Mouse (Mus musculus) heart, embryonic 10.5 days (tissue): ENCODE results near the gene Gmfb. TPM values are rescaled to one million over a fixed set of nuclear protein-coding genes. Genes with fewer than 3 reads are reported as not detected.

Source experiments
- DNase-seq: peaks from one replicate; pipeline ENCODE4 v3.0.0-alpha.2; 2017; ENCODE audit warnings: low spot score
- H3K27ac ChIP-seq: fragments of 300-500 bp; sonication (generic); 2 replicates; pipeline ENCODE4 v1.5.1; 2016; ENCODE audit warnings: mild to moderate bottlenecking
- H3K27me3 ChIP-seq: fragments of 300-500 bp; sonication (generic); 2 replicates; pipeline ENCODE4 v1.6.1; 2016; ENCODE audit warnings: mild to moderate bottlenecking; ENCODE audit not compliant: poor library complexity, insufficient read depth, severe bottlenecking
- H3K36me3 ChIP-seq: fragments of 300-500 bp; sonication (generic); 2 replicates; pipeline ENCODE4 v1.6.1; 2016; ENCODE audit warnings: mild to moderate bottlenecking, moderate library complexity
- H3K4me1 ChIP-seq: fragments of 300-500 bp; sonication (generic); 2 replicates; pipeline ENCODE4 v1.6.1; 2016; ENCODE audit warnings: mild to moderate bottlenecking
- H3K4me3 ChIP-seq: fragments of 300-500 bp; sonication (generic); 2 replicates; pipeline ENCODE4 v1.5.1; 2016; ENCODE audit warnings: mild to moderate bottlenecking, moderate library complexity
- H3K9me3 ChIP-seq: fragments of 300-500 bp; sonication (generic); 2 replicates; pipeline ENCODE4 v1.6.1; 2016; ENCODE audit warnings: mild to moderate bottlenecking, moderate library complexity
- WGBS: fragments of 180-500 bp; shearing (Covaris S2); methylation state at CpG from one replicate; pipeline ENCODE4 v1.1.7; 2016; 5-methylcytosine and 5-hydroxymethylcytosine counted together
- polyA plus RNA-seq: library from polyadenylated mRNA; unstranded; fragments of >200 nt; fragmentation: Nextera tagmentation; extraction: Ambion mirVana; gene quantifications from 2 replicates; pipeline ENCODE4 v1.2.1, GENCODE M21; 2016

Gmfb gene
- polyA plus RNA-seq, 1 experiment from 2014 or later, result 73.6 TPM

- Histone ChIP-seq H3K4me3 (no peak overlapping the region), H3K27ac (peak overlapping the region; percentile 39; the same call in 1 of the 2 replicates), H3K27me3 (no peaks in the 10 kb centered on the region), H3K9me3 (no peaks in the 10 kb centered on the region), H3K4me1 (peaks cover 27% of the 10 kb centered on the region), H3K36me3 (peaks cover 3% of the 10 kb centered on the region; the same call in 1 of the 2 replicates)
- WGBS, result 75% methylated on average over 4 of the region's 4 CpGs
- DNase-seq, result no peak
Observed at GRCm38 (mm10) chr14:46790303-46790702, 31.7 kb downstream of the Gmfb start.

DNA sequence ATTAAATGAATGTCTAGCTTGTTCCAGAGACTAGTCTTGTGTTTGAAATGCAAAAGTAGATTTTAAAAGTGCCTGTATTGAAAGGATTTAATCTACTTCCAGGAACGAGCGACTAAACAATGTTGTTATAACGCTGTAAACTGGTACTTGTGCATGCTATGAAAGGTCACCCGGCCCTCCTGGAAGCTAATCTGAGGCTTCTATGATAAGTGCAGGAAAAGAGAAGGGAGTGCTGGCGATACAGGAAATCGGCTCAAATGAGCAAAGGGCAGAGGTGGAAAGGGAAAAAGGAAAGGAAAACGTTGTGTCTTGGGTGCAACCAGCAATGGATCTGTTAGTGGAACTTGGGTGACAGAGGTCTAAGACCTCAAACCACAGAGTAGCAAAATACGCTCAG lies 33.5 kb downstream of the Gmfb start:
- Histone ChIP-seq H3K27me3 (no peaks in the 10 kb centered on the region), H3K9me3 (no peaks in the 10 kb centered on the region), H3K27ac (peak overlapping the region; percentile 98), H3K4me3 (peak overlapping the region; percentile 96), H3K4me1 (peaks cover 27% of the 10 kb centered on the region), H3K36me3 (peaks cover 15% of the 10 kb centered on the region)
- WGBS, result 15% methylated on average over 8 of the region's 8 CpGs
- DNase-seq, result no peak

DNA sequence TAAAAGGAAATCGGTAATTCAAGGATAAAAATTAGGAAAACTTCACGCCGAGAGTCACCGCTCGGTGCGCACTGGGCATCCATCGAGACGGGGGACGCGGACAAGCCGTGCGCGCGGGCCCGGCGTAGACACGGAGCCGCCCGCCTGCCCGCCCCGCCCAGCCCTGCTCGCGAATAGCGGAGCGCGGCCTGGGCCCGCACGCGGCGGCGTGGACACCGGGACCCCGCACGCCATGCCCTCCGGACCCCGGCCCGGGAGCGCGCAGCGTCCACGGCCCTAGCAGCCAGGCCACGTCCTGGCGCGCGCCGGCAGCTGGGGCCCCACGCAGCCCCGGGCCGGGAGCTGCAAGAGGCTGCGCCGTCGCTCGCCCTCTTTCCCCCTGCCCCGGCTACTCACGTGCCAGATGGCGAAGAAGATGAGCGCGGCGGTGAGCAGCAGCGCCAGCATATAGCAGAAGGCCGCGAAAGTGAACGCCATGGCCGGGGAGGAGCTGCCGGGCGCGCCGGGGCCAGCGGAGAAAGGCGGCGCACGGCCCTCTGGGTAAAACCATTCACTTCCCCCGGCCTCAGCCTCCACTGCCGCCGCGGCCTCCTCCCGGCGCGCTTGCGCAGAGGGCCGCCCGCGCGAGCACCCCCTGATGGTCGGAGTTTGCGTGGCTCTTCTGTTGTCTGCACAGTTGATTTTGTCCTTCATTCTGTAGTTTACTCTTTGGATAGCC lies 34.1 kb downstream of the Gmfb start, which contains the start of gene Cnih1:
Cnih1 (minus strand) TSS at position 625 of the 718 bp plus-strand sequence.
- peak; percentile 93 for DNase-seq
- Histone ChIP-seq H3K36me3 (peaks cover 19% of the 10 kb centered on the region), H3K9me3 (no peaks in the 10 kb centered on the region), H3K4me3 (peak within 1 kb of the TSS; percentile 96), H3K27me3 (no peaks in the 10 kb centered on the region), H3K27ac (peak within 1 kb of the TSS; percentile 98), H3K4me1 (peaks cover 27% of the 10 kb centered on the region)
- WGBS, result under 1% methylated on average over 86 of the region's 86 CpGs

DNA sequence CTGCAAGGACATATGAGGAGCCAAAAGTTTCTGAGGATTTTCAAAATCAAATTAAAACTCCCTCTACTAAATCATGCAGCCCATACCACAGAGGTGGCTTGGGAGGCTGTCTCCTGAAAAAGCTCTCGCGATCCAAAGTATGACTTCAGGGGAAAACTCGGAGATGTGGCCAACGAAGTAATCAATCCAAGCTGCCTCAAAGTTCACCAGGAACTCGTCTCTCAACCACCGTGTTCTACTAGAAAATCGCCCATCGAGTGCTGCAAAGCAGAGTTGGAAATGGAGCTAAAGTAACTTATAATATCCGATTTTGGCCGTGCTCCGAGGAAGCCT lies 34.6 kb downstream of the Gmfb start:
- under 1% methylated on average over 11 of the region's 11 CpGs for WGBS
- no peak for DNase-seq
- Histone ChIP-seq H3K9me3 (no peaks in the 10 kb centered on the region), H3K27me3 (no peaks in the 10 kb centered on the region), H3K36me3 (peaks cover 24% of the 10 kb centered on the region), H3K4me3 (peak overlapping the region; percentile 96), H3K27ac (peak overlapping the region; percentile 98), H3K4me1 (peaks cover 27% of the 10 kb centered on the region)

DNA sequence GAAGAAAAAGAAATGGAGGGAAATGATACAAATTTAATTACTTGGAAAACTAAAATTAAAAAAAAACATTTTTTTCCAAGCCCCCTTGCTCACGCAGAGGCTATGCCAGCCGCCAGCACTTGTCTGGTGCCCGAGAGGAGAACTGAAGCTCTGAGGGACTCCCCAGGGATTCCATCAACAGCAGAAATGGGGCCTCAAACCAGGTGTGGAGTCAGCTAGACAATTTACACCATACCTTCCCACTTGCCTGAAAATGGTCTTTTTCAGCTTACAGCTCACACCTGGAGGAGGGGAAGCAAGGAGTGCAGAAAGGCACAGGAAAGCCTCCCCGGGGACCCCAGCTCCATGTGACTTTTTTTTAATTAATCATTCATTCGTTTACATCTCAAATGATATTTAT lies 36.8 kb downstream of the Gmfb start:
- DNase-seq, result no peak
- H3K27ac ChIP-seq, result no peak overlapping the region
- peaks cover 25% of the 10 kb centered on the region for H3K4me1 ChIP-seq
- H3K27me3 ChIP-seq, result no peaks in the 10 kb centered on the region
- 90% methylated on average over 5 of the region's 5 CpGs for WGBS
- H3K9me3 ChIP-seq, result no peaks in the 10 kb centered on the region
- peaks cover 45% of the 10 kb centered on the region for H3K36me3 ChIP-seq
- no peak overlapping the region for H3K4me3 ChIP-seq

- no peaks in the 10 kb centered on the region for H3K27me3 ChIP-seq
- H3K27ac ChIP-seq, result no peak overlapping the region
- WGBS, result 93% methylated on average over 10 of the region's 10 CpGs
- H3K9me3 ChIP-seq, result 0 out of 2 replicates have a peak, but pooled peaks cover 2% of the 10 kb centered on the region
- DNase-seq, result no peak
- peaks cover 63% of the 10 kb centered on the region for H3K36me3 ChIP-seq
- H3K4me1 ChIP-seq, result peaks cover 12% of the 10 kb centered on the region; the same call in 1 of the 2 replicates
- H3K4me3 ChIP-seq, result no peak overlapping the region
Observed at GRCm38 (mm10) chr14:46783327-46783926, 38.6 kb downstream of the Gmfb start.

DNA sequence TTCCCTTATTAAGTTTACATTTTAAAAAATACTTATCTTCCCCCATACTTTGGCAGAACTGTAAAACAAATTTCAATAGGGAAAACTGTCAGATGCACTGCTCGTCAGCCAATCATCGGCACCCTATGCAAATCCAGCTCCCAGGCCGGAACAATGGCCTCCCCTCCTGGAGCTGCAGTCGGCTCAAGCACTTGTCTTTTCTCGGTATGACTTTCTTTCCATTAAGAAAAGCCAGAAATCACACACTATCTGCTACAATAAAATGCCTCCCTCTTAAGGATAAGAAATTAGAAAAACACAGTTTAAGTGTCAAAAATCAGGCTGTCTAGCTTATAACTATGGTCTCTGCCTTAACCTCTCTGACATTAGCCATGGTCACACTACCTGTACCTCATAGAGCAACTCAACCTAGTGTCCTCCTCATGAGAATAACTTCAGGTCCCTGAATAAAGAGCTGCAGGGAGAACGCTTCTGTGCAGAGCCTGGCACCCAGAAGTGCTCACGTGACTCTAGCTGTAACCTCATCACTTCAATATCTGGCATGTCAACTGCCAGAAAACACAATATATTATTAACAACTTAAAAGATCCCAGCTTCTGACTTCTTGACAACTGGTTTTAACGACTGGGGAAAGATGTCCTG lies 39.7 kb downstream of the Gmfb start:
- WGBS, result 89% methylated on average over 8 of the region's 8 CpGs

GRCm38 (mm10) chr14:46781086-46781485 lies 41.0 kb downstream of the Gmfb start:
- Histone ChIP-seq H3K4me1 (peaks cover 2% of the 10 kb centered on the region; the same call in 1 of the 2 replicates), H3K27ac (no peak overlapping the region), H3K36me3 (peaks cover 87% of the 10 kb centered on the region), H3K9me3 (0 out of 2 replicates have a peak, but pooled peaks cover 2% of the 10 kb centered on the region), H3K27me3 (no peaks in the 10 kb centered on the region), H3K4me3 (no peak overlapping the region)
- no peak for DNase-seq
- 97% methylated on average over 7 of the region's 7 CpGs for WGBS

More for the DNA sequence above, 39.7 kb downstream of the Gmfb start:
- Histone ChIP-seq H3K27ac (no peak overlapping the region), H3K4me3 (no peak overlapping the region), H3K4me1 (peaks cover 12% of the 10 kb centered on the region; the same call in 1 of the 2 replicates), H3K36me3 (peaks cover 74% of the 10 kb centered on the region), H3K27me3 (no peaks in the 10 kb centered on the region), H3K9me3 (0 out of 2 replicates have a peak, but pooled peaks cover 2% of the 10 kb centered on the region)
- DNase-seq, result no peak

GRCm38 (mm10) chr14:46779217-46779616 lies 42.8 kb downstream of the Gmfb start:
- H3K4me1 ChIP-seq, result no peaks in the 10 kb centered on the region
- WGBS, result 91% methylated on average over 7 of the region's 7 CpGs
- H3K27ac ChIP-seq, result no peak overlapping the region
- no peak overlapping the region for H3K4me3 ChIP-seq
- peaks cover 97% of the 10 kb centered on the region for H3K36me3 ChIP-seq
- H3K9me3 ChIP-seq, result 0 out of 2 replicates have a peak, but pooled peaks cover 2% of the 10 kb centered on the region
- DNase-seq, result no peak
- H3K27me3 ChIP-seq, result no peaks in the 10 kb centered on the region

DNA sequence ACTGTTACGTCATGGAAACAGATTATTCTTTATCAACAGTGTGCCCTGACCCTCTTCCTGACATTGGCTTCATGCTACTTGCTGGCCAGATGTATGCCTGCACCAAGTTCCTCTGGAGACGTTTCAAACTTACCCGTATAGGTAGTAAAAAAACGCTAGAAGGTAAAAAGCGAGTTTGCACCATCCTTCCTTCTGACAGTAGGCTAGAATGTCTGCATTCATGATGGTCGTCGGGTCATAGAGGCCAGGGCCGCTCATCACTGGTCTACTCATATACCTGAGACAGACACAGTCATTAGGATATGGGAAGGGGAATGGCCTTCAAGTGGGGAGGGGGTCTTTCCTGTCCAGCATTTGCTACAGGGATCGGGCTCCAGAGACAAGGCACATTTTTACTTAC lies 43.3 kb downstream of the Gmfb start:
- WGBS, result 95% methylated on average over 9 of the region's 9 CpGs
- DNase-seq, result no peak
- no peak overlapping the region for H3K4me3 ChIP-seq
- no peak overlapping the region for H3K27ac ChIP-seq
- 0 out of 2 replicates have a peak, but pooled peaks cover 2% of the 10 kb centered on the region for H3K9me3 ChIP-seq
- H3K4me1 ChIP-seq, result no peaks in the 10 kb centered on the region
- H3K27me3 ChIP-seq, result no peaks in the 10 kb centered on the region
- peaks cover 98% of the 10 kb centered on the region for H3K36me3 ChIP-seq

DNA sequence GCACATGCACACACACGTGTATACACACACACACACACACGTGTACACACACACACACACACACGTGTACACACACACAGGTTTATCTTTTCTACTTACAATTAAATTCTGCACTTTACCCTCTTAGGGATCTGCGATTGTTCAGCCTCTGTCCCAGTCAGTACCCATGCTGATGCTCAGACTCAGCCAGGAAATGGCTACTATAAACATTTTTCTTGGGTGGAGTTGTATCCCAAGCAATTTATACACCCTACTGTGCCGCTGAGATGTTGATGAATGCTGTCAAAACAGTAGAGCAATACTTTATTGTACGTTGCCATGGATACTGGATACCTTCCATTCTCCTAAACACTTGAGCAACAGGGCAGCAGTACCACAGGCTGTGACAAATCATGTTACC lies 52.0 kb downstream of the Gmfb start:
- no peaks in the 10 kb centered on the region for H3K4me1 ChIP-seq
- H3K9me3 ChIP-seq, result no peaks in the 10 kb centered on the region
- H3K27me3 ChIP-seq, result no peaks in the 10 kb centered on the region
- H3K27ac ChIP-seq, result no peak overlapping the region
- H3K4me3 ChIP-seq, result no peak overlapping the region
- 91% methylated on average over 6 of the region's 6 CpGs for whole genome bisulfite sequencing
- peaks cover 78% of the 10 kb centered on the region for H3K36me3 ChIP-seq
- DNase-seq, result no peak

DNA sequence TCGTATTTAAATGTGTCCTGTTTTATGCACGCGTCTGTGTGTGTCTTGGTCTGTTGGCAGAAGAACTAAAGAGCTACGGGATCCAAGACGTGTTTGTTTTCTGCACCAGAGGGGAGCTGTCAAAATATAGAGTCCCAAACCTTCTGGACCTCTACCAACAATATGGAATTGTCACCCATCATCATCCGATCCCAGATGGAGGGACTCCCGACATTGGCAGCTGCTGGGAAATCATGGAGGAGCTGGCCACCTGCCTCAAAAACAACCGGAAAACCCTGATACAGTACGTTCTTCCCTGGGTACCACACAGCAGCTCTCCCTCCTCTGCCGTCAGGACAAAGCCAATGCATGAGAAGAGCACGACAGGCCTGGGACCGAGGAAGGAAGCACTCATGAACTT lies 54.9 kb downstream of the Gmfb start:
- 84% methylated on average over 12 of the region's 12 CpGs for WGBS
- peak; percentile 22 for DNase-seq
- Histone ChIP-seq H3K4me1 (no peaks in the 10 kb centered on the region), H3K9me3 (no peaks in the 10 kb centered on the region), H3K27me3 (no peaks in the 10 kb centered on the region), H3K27ac (no peak overlapping the region), H3K36me3 (peaks cover 70% of the 10 kb centered on the region), H3K4me3 (no peak overlapping the region)

DNA sequence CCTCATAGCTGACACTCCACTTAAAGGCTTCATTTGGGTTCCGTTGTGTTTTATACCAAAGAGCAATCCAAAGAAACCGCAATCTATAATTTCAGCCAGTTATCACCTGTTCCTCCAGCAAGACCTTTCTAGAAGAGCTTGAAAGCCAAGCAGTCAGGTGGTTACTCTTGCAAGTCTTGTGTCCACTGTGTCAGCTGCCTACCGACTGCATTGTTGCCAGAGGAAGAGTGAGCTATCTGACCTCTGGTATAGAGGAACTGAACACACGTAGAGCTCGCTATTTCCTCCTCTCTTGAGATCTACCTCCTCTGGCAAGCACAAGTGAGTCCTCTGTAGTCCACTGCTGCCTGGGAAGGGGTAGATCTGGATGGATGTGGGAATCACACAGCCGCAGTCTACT lies 60.9 kb downstream of the Gmfb start:
- Histone ChIP-seq H3K27ac (peak overlapping the region; percentile 92; the same call in 1 of the 2 replicates), H3K4me3 (peak overlapping the region; percentile 90), H3K4me1 (peaks cover 16% of the 10 kb centered on the region), H3K9me3 (no peaks in the 10 kb centered on the region), H3K36me3 (peaks cover 19% of the 10 kb centered on the region; the same call in 1 of the 2 replicates), H3K27me3 (no peaks in the 10 kb centered on the region)
- peak; percentile 72 for DNase-seq
- WGBS, result 43% methylated on average over 6 of the region's 6 CpGs
